Mouse (Mus musculus) effector memory CD4-positive, alpha-beta T cell, adult 5 months (primary cell): ENCODE results near the gene Mroh2b. TPM values are rescaled to one million over a fixed set of nuclear protein-coding genes. Genes with fewer than 3 reads are reported as not detected.

Experiments
- polyA plus RNA-seq: library from polyadenylated mRNA; unstranded; fragments of 100-300 nt; shearing (Covaris generic); gene quantifications from one replicate; pipeline ENCODE4 v1.2.1, GENCODE M21; 2017

Gene Mroh2b
- not detected for polyA plus RNA-seq

GRCm38 (mm10) chr15:4898437-4898836 is at the start of gene Mroh2b:
Mroh2b (plus strand) TSS chr15:4898737.

Other genes with a start within 250 kb of the Mroh2b start
- 0.12 TPM for gene C6, start 171.6 kb upstream of the Mroh2b start, polyA plus RNA-seq
- not detected for gene C7, start 165.0 kb downstream of the Mroh2b start, polyA plus RNA-seq
- gene Card6, start 209.8 kb downstream of the Mroh2b start, polyA plus RNA-seq: 30.0 TPM
- 866 TPM for gene Rpl37, start 217.9 kb downstream of the Mroh2b start, polyA plus RNA-seq
- 32.9 TPM for gene Prkaa1, start 245.1 kb downstream of the Mroh2b start, polyA plus RNA-seq